Mouse (Mus musculus) lung, adult 2 months (tissue): ENCODE results near the gene P4hb.

ENCODE experiments used
- CTCF ChIP-seq: fragments of 200-500 bp; IDR thresholded peaks from 2 replicates; pipeline ENCODE4 v1.5.1; 2011; ENCODE audit warnings: mild to moderate bottlenecking, low read length, control low read depth; ENCODE audit not compliant: insufficient read depth
- POLR2A ChIP-seq: fragments of 200-500 bp; IDR thresholded peaks from 2 replicates; pipeline ENCODE4 v1.6.1; 2011; ENCODE audit warnings: low read depth, mild to moderate bottlenecking, control low read depth, low read length, borderline replicate concordance; ENCODE audit errors: extremely low read depth

GRCm38 (mm10) chr11:120535804-120536203 is 37.2 kb downstream of the P4hb start:
- TF ChIP-seq CTCF, result no peak
- TF ChIP-seq POLR2A, result no peak
